Comparison of ENCODE assay signal across 13 mouse cellular contexts in the genomic region with DNA sequence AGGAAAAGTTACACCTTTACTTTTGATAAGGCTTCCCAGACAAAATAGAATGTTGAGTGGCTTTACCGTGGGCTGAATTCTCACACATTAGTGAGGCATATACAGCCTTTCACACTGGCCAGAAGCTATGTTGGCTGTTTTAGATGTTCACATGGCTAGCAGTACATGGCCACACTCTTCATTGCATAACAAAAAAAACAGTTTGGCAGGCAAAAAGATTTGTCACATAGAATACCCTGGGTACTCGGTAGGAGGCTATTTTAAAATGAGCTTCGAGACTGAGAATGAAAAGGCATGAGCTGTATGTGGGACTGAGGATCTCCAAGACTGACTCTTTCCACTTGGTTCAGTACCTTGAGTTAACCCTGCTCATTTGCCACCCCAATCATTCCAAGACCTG.
"Had no signal": no experiment of that assay in that cellular context is flagged by ENCODE, and none has a peak within 500 bp of the region (broad histone marks: within the 10 kb centered on the region; RNA-seq: fewer than 3 reads in every experiment).

No protein-coding gene starts in this region.

- H3K4me1 ChIP-seq: midbrain, embryonic 13.5 days; midbrain, embryonic 15.5 days; neural tube, embryonic 12.5 days; stomach, embryonic 15.5 days had no signal

- H3K4me3 ChIP-seq: megakaryocyte, embryonic 14.5 days; midbrain, embryonic 13.5 days; midbrain, embryonic 15.5 days; neural tube, embryonic 12.5 days; stomach, embryonic 15.5 days had no signal

- H3K27me3 ChIP-seq: midbrain, embryonic 13.5 days; midbrain, embryonic 15.5 days; neural tube, embryonic 12.5 days; stomach, embryonic 15.5 days had no signal

- H3K27ac ChIP-seq: liver, embryonic 14.5 days; macrophage; midbrain, embryonic 13.5 days; midbrain, embryonic 15.5 days; neural tube, embryonic 12.5 days; stomach, embryonic 15.5 days; stomach, postnatal 0 days had no signal

- DNase-seq: lung, adult 18-20 months; lung, embryonic 14.5 days; lung, postnatal 10 days; lung, postnatal 36 days; right cerebral cortex, postnatal 25 days had no signal

- H3K36me3 ChIP-seq: midbrain, embryonic 13.5 days; midbrain, embryonic 15.5 days; neural tube, embryonic 12.5 days; stomach, embryonic 15.5 days had no signal
